Mouse (Mus musculus) frontal cortex, postnatal 36 days (tissue): ENCODE data around the gene Acot7.

Experiments
- DNase-seq, 2 experiments: peaks; one replicate each; pipeline ENCODE4 v3.0.0; 2022; ENCODE audit warnings: low spot score in 2 of 2

The Acot7 gene

DNA sequence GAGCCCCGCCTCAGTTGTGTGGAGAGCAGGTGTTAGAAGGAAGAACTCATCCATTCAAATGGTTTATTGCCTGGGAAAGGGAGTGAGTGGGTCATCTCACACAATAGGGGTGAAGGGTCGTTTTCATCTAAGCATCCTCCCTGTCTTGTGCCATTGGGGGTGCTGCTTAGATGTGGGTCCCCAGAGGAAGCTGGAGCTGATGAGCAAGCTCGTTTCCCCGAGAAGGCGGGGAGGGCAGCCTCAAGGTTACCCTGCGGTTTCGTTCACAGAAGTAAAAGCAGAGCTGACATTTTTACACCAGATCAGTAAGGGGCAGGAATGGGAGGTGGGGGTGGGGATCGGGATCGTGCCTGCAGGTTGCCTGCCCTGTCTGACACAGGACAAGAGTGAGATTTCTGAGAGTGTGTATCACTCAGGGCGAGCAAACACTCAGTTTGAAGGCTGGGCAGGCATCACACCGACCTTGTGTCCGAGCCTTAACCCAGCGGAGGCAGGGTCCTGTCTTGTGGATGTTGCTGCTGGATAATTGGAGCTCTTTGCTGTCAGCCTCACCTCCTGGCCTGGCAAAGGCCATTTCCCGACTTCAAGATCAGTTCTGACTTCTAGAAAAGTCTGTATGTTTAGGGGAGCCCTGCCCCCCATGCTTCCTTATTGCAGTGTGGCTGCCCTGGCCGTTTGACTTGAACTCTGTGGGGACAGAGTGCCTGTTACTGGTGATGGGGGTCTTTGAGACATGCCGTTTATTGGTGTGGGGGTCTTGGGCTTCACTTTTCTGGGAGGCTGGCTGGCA is 1.2 kb downstream of the Acot7 start:
- DNase-seq, result no peak

DNA sequence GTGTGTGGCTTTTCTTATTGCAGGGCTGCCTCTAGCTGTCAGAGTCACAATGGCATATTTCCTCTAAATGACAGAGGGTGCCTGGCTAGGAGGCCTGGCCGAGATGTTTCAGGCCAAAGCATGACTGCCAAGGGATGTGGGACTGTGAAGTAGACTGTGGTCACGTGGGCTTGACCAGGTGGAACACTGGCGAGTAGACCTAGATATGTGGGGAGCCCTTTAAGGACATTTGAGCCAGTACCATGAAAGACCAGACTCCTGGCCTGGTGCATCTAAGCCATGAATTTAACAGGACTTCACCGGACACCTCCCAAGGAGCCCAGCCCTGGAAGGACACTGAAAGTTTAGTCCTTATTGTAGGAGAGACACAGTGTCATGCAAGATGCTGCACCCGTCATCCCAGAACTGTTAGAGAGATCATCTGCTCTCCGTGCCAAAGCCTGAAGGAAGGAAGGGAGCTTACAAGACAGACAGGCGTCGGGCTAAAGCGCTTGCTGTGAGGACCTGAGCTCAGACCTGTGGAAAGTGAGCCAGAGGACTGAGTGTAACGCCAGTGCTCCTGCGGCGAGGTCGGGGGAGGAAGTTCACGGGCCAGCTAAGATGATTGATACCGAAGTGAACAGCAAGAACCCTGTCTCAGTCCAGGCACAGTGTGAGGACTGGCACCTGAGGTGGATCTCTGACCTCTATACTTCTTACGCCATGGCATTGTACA is 2.2 kb downstream of the Acot7 start:
- no peak for DNase-seq

DNA sequence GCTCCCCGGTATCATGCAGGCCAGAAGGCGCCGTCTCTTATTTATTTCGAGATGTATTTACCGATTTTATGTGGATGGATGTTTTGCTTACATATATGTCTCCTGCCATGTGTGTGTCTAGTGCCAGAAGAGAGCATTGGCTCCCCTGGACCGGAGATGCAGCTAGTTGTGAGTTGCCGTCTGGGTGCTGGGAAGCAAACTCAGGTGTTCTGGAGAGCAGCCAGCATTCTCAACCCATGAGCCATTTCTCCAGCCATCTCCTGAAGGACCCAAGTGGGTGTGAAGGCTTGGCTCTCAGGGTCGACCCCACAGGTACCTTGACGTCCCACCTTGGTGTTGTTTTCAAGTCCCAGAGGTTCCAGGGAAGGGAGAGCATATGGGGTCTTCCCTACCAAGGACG is 4.3 kb downstream of the Acot7 start:
- DNase-seq, result no peak

DNA sequence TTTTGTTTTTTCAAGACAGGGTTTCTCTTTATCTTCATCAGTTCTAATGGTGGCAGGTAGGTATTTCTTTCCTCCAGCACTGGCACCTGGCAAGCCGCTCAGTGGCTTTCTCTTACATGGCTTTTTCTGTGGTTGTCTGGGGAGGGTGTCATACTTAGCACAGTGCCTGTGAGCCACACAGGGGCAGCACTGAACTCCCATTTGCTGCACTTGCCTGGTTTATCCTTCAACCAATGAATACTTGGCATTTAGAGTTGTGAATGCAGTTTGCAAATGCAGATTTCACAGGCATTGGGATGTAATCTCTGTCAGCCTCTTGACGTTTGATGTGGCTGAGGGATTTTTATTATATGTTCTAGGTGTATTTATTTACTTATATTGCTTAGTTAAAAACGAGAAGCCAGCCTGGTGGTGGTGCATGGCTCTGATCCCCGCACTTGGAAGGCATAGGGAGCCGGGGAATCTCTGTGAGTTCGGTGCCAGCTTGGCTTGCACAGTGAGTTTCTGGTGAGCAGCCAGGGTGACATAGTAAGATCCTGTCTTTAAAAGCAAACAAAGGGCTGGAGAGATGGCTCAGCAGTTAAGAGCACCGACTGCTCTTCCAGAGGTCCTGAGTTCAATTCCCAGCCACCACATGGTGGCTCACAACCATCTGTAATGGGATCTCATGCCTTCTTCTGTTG is 6.6 kb downstream of the Acot7 start:
- DNase-seq, result peak in 1 of 2 experiments; percentile 64

DNA sequence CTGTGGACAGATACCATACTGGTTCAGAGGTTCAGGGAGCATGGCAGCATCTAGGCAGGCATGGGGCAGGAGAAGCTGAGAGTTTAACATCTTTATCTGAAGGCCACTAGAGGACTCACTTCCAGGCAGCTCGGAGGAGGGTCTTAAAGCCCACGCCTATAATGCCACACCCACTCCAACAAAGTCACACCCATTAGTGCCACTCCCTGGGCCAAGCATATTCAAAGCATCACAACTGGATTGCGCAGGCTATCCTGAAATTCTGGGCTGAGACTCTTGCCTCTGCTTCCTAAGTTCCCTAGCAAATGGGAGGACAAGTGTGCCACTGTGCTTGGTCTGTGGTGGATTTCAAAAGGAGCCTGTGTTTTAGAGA is 7.2 kb downstream of the Acot7 start:
- DNase-seq, result no peak

DNA sequence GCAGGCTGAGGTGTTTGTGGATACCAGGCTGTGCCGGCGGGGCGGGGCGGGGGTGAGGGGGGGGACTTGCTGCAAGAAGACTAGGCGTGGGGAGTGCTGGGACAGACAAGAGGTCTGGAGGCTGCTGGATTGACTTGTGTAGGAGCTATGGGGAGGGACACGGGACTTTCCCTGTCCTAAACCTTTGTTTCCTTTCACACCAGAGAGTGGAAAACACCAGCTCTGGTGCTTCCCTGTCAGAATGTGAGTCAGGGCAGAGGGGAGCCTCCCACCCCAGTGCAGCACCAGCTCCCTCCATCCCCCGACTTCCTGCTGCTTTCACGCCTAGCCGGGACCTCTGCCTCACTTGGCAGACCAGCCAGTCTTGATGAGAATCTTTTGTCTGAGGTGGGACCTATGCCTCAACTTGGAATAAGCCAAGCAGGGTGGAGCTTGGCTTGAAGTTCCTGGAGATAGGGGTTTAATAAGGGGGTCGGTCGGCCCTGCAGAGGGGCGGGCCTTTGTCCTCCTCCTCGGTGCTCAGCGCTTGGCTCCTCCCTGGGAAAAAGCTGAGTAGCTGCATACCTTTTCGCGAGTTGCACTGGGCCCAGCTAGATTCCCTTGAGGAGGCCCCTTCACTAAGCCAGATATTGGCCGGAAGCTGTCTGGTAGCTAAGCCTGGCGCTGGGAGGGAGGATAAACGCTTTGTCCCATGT is 7.7 kb downstream of the Acot7 start:
- no peak for DNase-seq

DNA sequence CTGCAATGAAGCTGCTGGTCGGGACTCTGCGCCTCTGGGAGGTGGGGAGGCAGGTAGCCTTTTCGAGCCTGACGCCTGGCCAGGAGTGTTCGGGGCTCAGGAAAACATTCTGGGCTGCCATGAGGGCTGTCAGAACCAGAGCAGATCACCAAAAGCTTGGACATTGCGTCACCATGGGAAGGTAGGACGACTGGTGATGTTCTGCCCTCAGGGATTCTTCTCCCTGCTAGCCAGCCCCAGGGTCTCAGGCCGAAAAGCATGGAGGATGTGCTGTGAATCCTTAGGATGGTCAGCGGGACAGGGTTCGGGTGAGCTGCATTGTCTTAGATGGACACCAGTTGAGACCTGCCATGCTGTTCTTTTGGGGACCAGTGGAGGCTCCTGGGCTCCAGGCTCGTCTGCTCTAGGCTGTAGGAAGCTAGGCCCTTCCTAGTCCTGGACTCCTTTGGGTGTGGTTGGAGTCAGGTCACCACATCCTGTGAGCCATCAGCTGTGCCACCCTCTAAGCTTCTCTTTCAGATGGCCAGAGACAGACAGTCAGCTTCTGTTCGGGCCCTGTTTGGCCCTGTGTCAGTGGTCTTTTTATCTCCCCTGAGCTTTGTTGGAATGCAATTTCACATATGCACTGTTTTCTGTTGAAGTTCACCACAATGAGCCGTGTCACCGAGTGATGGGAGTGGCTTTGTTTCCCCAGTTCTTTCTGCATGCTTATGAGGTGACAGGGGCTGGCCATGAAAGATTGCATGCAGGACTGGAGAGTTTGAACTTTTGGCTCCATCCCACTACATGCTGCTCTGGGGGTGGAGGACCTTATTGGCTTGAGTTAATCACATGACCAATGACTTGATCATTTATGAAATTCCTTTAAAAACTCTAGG is 8.5 kb downstream of the Acot7 start:
- no peak for DNase-seq

DNA sequence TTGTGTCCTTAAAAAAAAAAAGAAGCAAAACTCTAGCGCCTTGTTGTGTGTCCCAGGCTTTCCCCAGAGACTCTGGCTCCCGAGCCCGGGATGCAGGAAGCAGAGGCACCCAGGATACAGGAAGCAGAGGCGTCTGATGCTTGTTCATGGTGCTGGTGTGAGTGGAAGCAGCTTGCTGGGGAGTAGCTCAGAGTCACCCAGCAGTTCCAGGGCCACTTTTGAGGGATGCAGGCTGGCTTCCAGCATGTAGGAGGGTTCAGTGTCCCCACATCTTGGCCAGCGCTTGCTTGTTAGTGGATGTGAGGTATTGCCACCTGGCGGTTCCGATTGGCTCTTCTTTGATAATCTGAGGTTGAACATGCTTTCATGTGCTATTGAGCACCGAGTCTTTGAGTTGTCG is 9.2 kb downstream of the Acot7 start:
- DNase-seq, result no peak

DNA sequence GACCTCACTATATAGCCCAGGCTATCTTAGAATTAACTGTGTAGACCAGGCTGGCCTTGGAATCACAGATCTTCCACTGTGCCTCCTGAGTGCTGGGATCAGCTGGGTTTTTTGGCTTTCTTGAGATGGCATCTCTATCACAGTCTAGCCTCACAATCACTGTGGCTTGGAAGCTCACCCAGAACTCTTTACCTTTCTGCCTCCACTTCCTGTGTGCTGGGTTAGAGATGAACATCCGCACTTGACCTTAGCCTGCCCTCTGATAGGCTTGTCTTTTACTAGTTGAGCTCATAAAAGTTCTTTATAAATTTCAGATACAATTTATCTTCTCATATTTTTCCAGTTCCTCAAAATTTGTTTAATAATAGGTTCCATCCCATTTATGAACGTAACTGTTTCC is 10.7 kb downstream of the Acot7 start:
- DNase-seq, result no peak

DNA sequence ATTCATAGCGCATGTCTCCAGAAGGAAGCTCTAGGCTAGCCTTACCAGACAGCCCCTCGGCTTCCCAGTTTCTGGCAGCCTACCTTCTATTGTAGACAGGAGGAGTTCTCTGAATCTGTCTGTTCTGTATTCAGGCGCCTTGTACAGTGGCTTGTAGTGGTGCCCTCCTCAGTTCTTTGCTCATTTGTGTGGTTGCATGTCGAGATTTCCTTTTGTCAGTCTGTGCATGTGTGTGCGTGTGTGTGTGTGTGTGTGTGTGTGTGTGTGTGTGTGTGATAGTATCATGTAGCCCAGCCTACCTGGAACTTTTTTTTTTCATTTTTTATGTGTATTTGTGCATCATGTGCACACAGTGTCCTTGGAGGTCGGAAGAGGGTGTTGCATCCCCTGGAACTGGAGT is 11.1 kb downstream of the Acot7 start:
- DNase-seq, result no peak

DNA sequence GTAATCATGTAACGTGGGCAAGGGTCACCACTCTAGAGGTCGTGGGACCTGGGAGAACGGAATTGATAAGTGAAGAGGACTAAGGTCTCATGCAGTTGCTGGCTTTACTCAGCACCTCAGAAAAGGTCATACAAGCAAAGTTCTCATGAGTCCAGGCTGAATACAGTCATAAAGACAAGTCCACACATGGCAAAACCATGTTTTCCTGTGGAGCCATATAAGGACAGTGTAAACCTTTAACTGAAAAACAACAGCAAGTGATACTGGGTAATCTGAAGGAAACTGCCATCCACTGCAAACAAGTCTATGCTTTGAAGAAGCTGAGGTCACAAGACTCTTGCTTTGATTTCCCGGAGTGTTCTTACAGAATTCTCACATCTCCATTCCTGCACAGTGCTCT is 11.8 kb downstream of the Acot7 start:
- no peak for DNase-seq

DNA sequence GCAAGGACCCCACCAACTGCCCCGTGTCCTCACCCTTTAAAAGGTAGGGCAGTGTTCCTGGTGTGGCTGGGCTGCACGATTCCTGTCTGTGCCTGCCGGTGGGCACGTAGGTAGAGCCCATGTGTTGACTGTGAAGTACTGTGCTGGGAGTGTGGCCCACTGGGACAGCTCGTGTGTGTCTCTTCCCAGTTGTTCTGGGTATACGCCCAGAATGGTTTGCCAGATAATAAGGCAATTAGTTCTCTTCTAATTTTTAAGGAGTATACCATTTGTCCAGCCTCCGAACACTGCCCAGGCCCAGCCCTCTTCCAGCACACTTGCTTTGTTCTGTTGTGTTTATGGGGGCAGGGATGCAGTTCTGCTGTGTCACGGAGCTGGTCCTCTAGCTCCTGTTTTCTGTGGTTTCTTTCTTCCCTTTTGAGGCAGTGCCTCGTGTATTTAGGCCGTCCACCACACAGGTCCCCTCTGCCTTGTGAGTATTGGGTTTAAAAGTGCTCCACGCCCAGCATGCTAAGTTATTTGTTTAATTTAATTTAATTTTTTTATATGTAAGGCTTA is 12.2 kb downstream of the Acot7 start:
- DNase-seq, result no peak

DNA sequence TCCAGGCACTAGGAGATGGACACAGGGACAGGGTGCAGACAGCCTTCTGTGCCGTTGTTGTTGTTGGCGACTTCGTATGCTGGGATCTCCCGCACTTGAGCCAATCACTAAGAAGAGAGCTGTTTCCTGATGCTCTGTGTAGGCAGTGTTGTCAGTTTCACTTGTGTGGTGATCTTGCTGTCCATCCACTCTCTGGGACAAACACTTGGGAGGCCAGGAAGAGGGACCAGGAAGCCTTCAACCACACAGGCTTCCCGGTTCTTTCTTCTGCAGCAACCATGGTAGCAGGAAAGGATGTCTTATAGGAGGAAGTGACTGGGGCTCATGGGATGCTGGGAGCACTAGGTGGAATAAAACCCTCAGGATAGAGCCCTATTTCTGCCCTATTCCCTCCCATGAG is 12.8 kb downstream of the Acot7 start:
- DNase-seq, result no peak

DNA sequence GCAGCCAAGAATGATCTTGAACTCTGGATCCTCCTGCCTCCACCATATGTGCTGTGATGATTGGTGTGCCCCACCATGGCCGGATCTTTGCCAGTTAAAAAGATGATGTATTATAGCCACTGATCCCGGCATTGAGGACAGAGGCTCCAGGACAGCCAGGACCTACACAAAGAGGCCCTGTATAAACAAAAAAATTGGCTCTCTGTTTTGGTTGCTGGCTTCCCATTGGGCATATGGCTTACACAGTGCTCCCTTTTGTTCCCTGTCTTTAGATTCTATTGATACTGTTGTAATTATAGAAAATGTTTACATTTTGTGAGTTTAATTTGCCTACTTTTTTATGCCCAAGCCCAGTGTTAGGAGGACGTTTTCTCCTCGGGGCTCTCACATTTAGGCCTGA is 14.6 kb downstream of the Acot7 start:
- DNase-seq, result no peak

DNA sequence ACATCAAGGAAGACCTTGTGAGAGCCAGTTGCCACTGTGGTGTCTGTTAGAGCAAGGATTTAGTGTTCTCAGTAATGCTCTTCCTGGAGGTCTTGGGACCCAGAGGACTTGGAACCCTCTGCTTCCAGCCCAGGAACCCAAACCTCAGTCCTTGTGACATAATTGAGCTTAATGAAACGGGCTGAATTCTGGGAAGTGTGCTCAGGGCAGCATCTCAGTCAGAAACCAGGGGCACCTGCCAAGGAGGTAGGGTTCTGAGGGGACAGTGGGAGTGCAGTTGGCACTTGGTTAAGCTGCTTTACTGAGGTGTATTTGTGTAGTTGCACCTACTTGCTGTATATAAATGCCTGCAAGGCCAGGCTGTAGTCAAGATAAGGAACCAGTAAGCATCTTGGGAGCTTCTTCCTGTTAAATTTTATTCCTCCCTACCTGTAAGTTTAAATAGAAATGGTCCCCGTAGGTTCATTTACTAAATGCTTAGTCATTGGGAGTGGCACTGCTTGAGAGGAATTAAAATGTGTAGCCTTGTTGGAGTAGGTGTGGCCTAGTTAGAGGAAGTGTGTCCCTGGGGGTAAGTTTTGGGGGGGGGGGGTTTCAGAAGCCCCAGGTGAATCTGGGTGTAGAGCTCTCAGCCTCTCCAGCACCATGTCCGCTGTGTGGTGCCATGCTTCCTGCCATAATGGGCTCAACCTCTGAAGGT is 16.7 kb downstream of the Acot7 start:
- DNase-seq, result no peak

DNA sequence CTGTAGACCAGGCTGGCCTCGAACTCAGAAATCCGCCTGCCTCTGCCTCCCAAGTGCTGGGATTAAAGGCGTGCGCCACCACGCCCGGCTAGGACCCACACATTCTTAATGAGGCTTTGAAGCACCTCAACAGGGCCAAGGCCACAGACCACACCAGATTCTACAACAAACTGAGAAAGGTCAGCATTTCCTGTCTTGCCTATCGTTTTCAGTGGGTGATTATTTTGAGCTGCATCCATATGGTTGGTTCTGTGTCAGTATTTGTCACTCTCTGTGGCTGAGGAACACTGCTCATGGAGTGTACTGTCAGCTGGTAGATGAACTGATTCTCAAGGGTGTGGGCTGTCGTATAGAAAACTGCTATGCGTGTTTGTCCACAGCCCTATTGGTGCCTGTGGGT is 18.3 kb downstream of the Acot7 start:
- no peak for DNase-seq

DNA sequence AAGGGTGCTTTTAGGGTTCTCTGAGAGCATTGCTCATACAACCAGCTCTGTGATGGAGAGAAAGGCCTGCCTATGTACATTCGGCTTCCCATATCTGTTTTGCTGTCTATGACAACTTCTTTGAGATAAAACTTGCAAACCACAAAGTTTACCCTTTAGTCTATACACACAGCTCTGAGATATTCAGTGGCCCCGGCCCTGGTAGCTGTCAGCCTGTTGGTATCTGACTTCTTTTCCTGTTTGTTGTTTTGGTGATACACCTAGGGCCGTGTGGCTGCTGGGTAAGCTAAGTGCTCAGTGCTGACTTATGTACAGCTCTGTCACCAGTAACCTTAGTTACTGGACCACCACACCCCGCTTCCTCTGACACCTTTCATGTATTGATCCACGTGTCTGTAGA is 19.6 kb downstream of the Acot7 start:
- no peak for DNase-seq

DNA sequence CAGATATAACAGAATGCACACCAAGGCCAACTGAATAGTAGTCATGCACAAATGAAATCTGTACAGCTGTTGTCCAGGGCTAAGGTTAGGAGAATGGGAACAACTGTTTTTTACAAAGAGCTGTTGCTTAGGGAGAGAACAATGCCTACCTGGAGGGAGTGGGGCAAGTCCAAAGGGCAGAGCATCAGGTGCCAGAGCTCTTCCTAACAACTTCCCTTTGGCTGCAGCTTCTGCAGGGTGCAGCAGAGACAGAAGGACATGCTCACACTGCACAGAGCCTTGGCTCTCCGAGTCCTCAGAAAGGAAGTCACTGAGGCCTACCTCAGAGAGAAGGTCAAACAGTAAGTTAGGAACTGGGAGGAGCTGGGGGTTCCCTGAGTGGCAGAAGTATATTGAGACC is 21.7 kb downstream of the Acot7 start:
- DNase-seq, result no peak

DNA sequence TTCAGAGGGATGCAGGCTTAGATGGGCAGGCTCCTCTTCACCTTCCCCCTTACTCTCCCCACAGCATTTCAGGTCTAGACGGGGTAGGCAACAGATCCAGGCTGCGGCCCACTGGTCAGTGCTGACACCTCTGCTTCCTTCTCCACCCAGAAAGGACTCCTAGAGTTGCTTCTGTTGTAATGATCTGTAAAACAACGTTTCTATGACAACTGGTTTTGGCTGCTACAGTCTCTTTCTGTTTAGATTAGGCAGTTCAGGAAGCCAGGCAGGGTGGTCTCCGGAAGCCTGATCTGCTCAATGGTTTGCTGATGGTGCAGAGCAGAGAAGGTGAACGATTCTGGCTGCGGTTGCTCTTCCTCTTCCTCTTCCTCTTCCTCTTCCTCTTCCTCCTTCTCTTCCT is 23.6 kb downstream of the Acot7 start:
- DNase-seq, result no peak

DNA sequence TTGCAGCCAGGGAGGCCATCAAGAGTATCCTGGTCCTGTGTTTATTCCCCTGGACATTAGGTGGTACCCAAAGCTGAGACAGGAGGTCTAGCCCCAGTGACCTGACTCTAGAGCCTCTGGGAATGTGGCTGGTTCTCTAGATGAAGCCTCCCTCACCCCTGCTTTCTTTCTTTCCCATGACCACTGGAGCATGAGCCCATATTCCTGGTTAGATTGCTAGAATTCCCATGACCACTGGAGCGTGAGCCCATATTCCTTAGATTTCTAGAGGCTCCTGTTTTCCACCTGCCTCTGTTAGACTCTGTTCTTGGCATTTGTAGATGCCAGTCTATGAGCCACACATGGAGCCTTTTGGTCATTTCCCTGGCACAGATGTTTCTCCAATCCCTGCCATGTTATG is 24.5 kb downstream of the Acot7 start:
- no peak for DNase-seq
